23 mouse cellular contexts compared by ENCODE assay signal in genomic region chr4:114433440-114433839, GRCm38 (mm10).
"Had no signal": no experiment of that assay in that cellular context is flagged by ENCODE, and none has a peak within 500 bp of the region (broad histone marks: within the 10 kb centered on the region; RNA-seq: fewer than 3 reads in every experiment).

No protein-coding gene starts in this region.

- H3K27me3 ChIP-seq: kidney, embryonic 15.5 days; limb, embryonic 13.5 days; limb, embryonic 15.5 days had no signal

- H3K9ac ChIP-seq: heart, embryonic 13.5 days; heart, embryonic 15.5 days; hindbrain, embryonic 14.5 days; kidney, embryonic 15.5 days; limb, embryonic 13.5 days; limb, embryonic 15.5 days had no signal

- DNase-seq: gastrocnemius, postnatal 14 days; gastrocnemius, postnatal 36 days; heart, adult 2 months; heart, postnatal 14 days; heart, postnatal 36 days; kidney, adult 11 months; kidney, adult 2 months; kidney, adult 9 months; kidney, postnatal 14 days; kidney, postnatal 36 days; layer of hippocampus, adult 9-11 months; layer of hippocampus, postnatal 36 days; left cerebral cortex, postnatal 4 days had no signal

- H3K27ac ChIP-seq: heart, adult 2 months; heart, embryonic 13.5 days; heart, embryonic 15.5 days; hindbrain, embryonic 14.5 days; kidney, embryonic 15.5 days; kidney, postnatal 0 days; limb, embryonic 13.5 days; limb, embryonic 15.5 days had no signal

- H3K9me3 ChIP-seq: heart, embryonic 13.5 days; heart, embryonic 15.5 days; kidney, embryonic 15.5 days; limb, embryonic 13.5 days; limb, embryonic 15.5 days had no signal

- H3K4me2 ChIP-seq: heart, embryonic 11.5 days; heart, embryonic 13.5 days; heart, embryonic 15.5 days; hindbrain, embryonic 14.5 days; kidney, embryonic 15.5 days; limb, embryonic 13.5 days; limb, embryonic 15.5 days had no signal

- ATAC-seq: hindbrain, embryonic 16.5 days; intestine, embryonic 16.5 days had no signal

- H3K4me3 ChIP-seq: heart, adult 2 months; heart, embryonic 13.5 days; heart, embryonic 15.5 days; kidney, embryonic 15.5 days; limb, embryonic 13.5 days; limb, embryonic 15.5 days had no signal

- H3K36me3 ChIP-seq: heart, embryonic 13.5 days; heart, embryonic 15.5 days; kidney, embryonic 15.5 days; limb, embryonic 13.5 days; limb, embryonic 15.5 days had no signal
